In the genomic region with DNA sequence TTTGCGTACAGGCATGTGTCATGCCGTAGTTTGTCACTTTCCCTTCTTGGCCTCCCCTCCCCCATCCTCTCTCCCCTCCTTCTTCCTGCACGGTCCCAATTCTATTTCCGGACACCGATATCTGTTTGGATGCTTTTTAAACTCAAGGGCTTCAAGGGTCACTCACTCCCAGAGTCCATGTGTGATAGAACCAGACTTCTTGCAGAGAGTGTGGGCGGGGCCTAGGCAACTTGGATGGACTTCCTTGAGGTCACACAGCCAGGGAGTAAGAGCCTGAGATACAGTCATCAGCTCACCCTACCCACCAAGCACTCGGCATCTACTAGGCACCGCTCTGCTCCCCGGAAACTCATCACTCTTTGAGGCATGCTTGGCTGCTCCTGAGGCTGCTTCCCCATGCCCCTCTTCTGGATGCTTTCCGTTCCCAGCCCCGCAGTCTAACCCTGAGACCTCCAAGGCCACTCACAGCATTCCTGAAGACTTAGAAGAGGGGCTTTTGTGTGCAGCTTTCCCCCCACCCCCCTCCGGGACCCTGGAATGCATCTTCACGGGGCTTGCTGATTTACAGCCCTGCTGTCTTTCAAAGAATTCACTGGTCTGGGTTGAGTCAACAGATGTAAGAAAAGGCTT, we compare ENCODE assay signal across 10 mouse cellular contexts. TPM values are rescaled to one million over a fixed set of nuclear protein-coding genes. Genes with fewer than 3 reads are reported as not detected.
DNase-seq lines count a peak whose midpoint lies in the region; ATAC-seq and TF ChIP-seq lines count a peak whose summit lies in the region.
"Had no signal": no experiment of that assay in that cellular context is flagged by ENCODE, and none has a peak within 500 bp of the region (broad histone marks: within the 10 kb centered on the region; RNA-seq: fewer than 3 reads in every experiment).

No protein-coding gene starts in this region.

- H3K36me3 ChIP-seq in midbrain, embryonic 10.5 days = no peaks in the 10 kb centered on the region
- H3K36me3 ChIP-seq in midbrain, postnatal 0 days (ENCODE audit: insufficient read depth, low read length) = no peaks in the 10 kb centered on the region
- H3K36me3 ChIP-seq in heart, embryonic 10.5 days = no peaks in the 10 kb centered on the region
- H3K36me3 ChIP-seq in stomach, embryonic 16.5 days (ENCODE audit: control insufficient read depth, insufficient read depth, low read length) = no peaks in the 10 kb centered on the region
- H3K36me3 ChIP-seq: G1E had no signal

- peaks cover 16% of the 10 kb centered on the region for H3K9me3 ChIP-seq in midbrain, embryonic 10.5 days (replicated peaks)
- no peaks in the 10 kb centered on the region for H3K9me3 ChIP-seq in midbrain, postnatal 0 days (ENCODE audit: low read length)
- peaks cover 5% of the 10 kb centered on the region; the same call in 1 of the 2 replicates for H3K9me3 ChIP-seq in heart, embryonic 10.5 days
- peaks cover 9% of the 10 kb centered on the region for H3K9me3 ChIP-seq in stomach, embryonic 16.5 days (replicated peaks; ENCODE audit: control insufficient read depth, low read length)

- no peak overlapping the region for H3K4me3 ChIP-seq in midbrain, embryonic 10.5 days
- H3K4me3 ChIP-seq in midbrain, postnatal 0 days (ENCODE audit: low read depth, low read length) = no peak overlapping the region
- H3K4me3 ChIP-seq in heart, embryonic 10.5 days = peak overlapping the region; percentile 35; the same call in 1 of the 2 replicates
- H3K4me3 ChIP-seq in stomach, embryonic 16.5 days (replicated peaks; ENCODE audit: low read length) = no peak overlapping the region

- ATAC-seq in midbrain, postnatal 0 days (ENCODE audit: low FRiP score) = no peak
- 0 out of 2 replicates have a peak, but pooled peaks have one; percentile 25 for ATAC-seq in stomach, embryonic 16.5 days (ENCODE audit: insufficient read depth, low FRiP score)

- 53% methylated on average over 13 of the region's 13 CpGs for WGBS in midbrain, embryonic 10.5 days
- 62% methylated on average over 13 of the region's 13 CpGs for WGBS in midbrain, postnatal 0 days
- WGBS in heart, embryonic 10.5 days = 26% methylated on average over 13 of the region's 13 CpGs
- WGBS in stomach, embryonic 16.5 days = 40% methylated on average over 13 of the region's 13 CpGs

- H3K4me1 ChIP-seq in midbrain, embryonic 10.5 days = peaks cover 18% of the 10 kb centered on the region
- H3K4me1 ChIP-seq in midbrain, postnatal 0 days (ENCODE audit: insufficient read depth, low read length) = no peaks in the 10 kb centered on the region
- H3K4me1 ChIP-seq in heart, embryonic 10.5 days = peaks cover 35% of the 10 kb centered on the region
- H3K4me1 ChIP-seq in stomach, embryonic 16.5 days (ENCODE audit: control insufficient read depth, insufficient read depth, low read length) = no peaks in the 10 kb centered on the region

- no peak for TF ChIP-seq CTCF in midbrain, postnatal 0 days (IDR thresholded peaks at IDR 0.05)

- peaks cover 13% of the 10 kb centered on the region for H3K27me3 ChIP-seq in midbrain, embryonic 10.5 days (ENCODE audit: low read depth, poor library complexity, severe bottlenecking)
- no peaks in the 10 kb centered on the region for H3K27me3 ChIP-seq in midbrain, postnatal 0 days (ENCODE audit: insufficient read depth, low read length)
- H3K27me3 ChIP-seq in heart, embryonic 10.5 days (ENCODE audit: insufficient read depth, poor library complexity, severe bottlenecking) = no peaks in the 10 kb centered on the region
- no peaks in the 10 kb centered on the region for H3K27me3 ChIP-seq in stomach, embryonic 16.5 days (ENCODE audit: control insufficient read depth, insufficient read depth, low read length)

- no peak overlapping the region for H3K9ac ChIP-seq in midbrain, postnatal 0 days (replicated peaks; ENCODE audit: low read length, poor library complexity, severe bottlenecking)
- no peak overlapping the region for H3K9ac ChIP-seq in stomach, embryonic 16.5 days (ENCODE audit: low read length)

- H3K27ac ChIP-seq in midbrain, embryonic 10.5 days (replicated peaks) = peak overlapping the region; percentile 23; the same call in 1 of the 2 replicates
- H3K27ac ChIP-seq in midbrain, postnatal 0 days (ENCODE audit: low read depth, low read length) = no peak overlapping the region
- H3K27ac ChIP-seq in heart, embryonic 10.5 days = peak overlapping the region; percentile 84
- H3K27ac ChIP-seq in stomach, embryonic 16.5 days (ENCODE audit: low read length) = no peak overlapping the region

- DNase-seq in midbrain, embryonic 10.5 days (ENCODE audit: low spot score) = peak; percentile 43
- DNase-seq in midbrain, postnatal 0 days (ENCODE audit: low spot score) = no peak
- peak; percentile 82 for DNase-seq in heart, embryonic 10.5 days (ENCODE audit: low spot score)
- DNase-seq in kidney, postnatal 25 days = peak; percentile 18 to 47
- no peak for DNase-seq in spleen, postnatal 10 days (ENCODE audit: low spot score in 2 of 2)
- no peak for DNase-seq in urinary bladder, postnatal 14 days (ENCODE audit: low spot score)
- DNase-seq in thymus, postnatal 14 days = no peak
- DNase-seq: gastrocnemius, postnatal 14 days had no signal

- H3K4me2 ChIP-seq in midbrain, postnatal 0 days (ENCODE audit: low read depth, low read length, poor library complexity, severe bottlenecking) = no peak overlapping the region
- H3K4me2 ChIP-seq in stomach, embryonic 16.5 days (ENCODE audit: low read depth, low read length) = no peak overlapping the region

RNA-seq across cellular contexts. Expression of gene Ankrd55, which starts 35.1 kb away (rescaled TPM):
- 1.2 and 2.9 TPM in 2 replicates for polyA plus RNA-seq in midbrain, embryonic 10.5 days (2016; fragmentation: Nextera tagmentation; extraction: Ambion mirVana)
- 21.2 and 24.4 TPM in 2 replicates for total RNA-seq in midbrain, postnatal 0 days (2014; rRNA removed)
- 10.2 and 11.7 TPM in 2 replicates for polyA plus RNA-seq in midbrain, postnatal 0 days (2015; fragmentation: Nextera tagmentation; extraction: Ambion mirVana)
- polyA plus RNA-seq in heart, embryonic 10.5 days (2016; fragmentation: Nextera tagmentation; extraction: Ambion mirVana) = 0.30 TPM in 1 of 2 replicates, not detected in the other
- polyA plus RNA-seq in stomach, embryonic 16.5 days (2015; fragmentation: Nextera tagmentation; extraction: Ambion mirVana) = 0.39 and 0.46 TPM in 2 replicates
- polyA plus RNA-seq: G1E had no signal

Comparison
In these comparisons a context has a peak if more than half of its experiments do, and no peak if none do; other contexts are left out.
1. DNase-seq: peak in midbrain, embryonic 10.5 days (single experiment), heart, embryonic 10.5 days (single experiment) and kidney, postnatal 25 days (2 of 2); none in midbrain, postnatal 0 days (single experiment), spleen, postnatal 10 days (0 of 2), urinary bladder, postnatal 14 days (single experiment) and thymus, postnatal 14 days (single experiment).
2. H3K27ac ChIP-seq: peak in midbrain, embryonic 10.5 days (single experiment) and heart, embryonic 10.5 days (single experiment); none in midbrain, postnatal 0 days (single experiment) and stomach, embryonic 16.5 days (single experiment).